8 mouse cellular contexts compared by ENCODE assay signal in genomic region chr12:82700840-82701239, GRCm38 (mm10).
A peak's percentile ranks its signal among the peaks of the same experiment; 100 is the strongest.
DNase-seq lines count a peak whose midpoint lies in the region; ATAC-seq and TF ChIP-seq lines count a peak whose summit lies in the region.

No protein-coding gene starts in this region.

- no peaks in the 10 kb centered on the region for H3K9me3 ChIP-seq in lung, postnatal 0 days (ENCODE audit: low read length)

- peak; percentile 13 for DNase-seq in cerebellum, adult 11 months
- DNase-seq in ovary, postnatal 36 days (ENCODE audit: low spot score) = peak; percentile 9
- DNase-seq in ovary, adult 18-20 months (ENCODE audit: low spot score) = no peak
- DNase-seq in cerebellum, adult 8-10 months = peak; percentile 19
- peak; percentile 61 for DNase-seq in kidney, adult 9 months
- peak; percentile 46 for DNase-seq in lung, postnatal 0 days (ENCODE audit: low spot score)
- no peak for DNase-seq in right cerebral cortex, postnatal 4 days

- no peak overlapping the region for H3K4me2 ChIP-seq in lung, postnatal 0 days (replicated peaks; ENCODE audit: low read depth, low read length)

- ATAC-seq in cerebellum, adult (ENCODE audit: insufficient number of reproducible peaks, low FRiP score, low TSS enrichment) = no peak
- ATAC-seq in lung, postnatal 0 days = no peak

- WGBS in lung, postnatal 0 days = 45% methylated on average over 5 of the region's 5 CpGs

- peaks cover 3% of the 10 kb centered on the region; the same call in 1 of the 2 replicates for H3K4me1 ChIP-seq in lung, postnatal 0 days (ENCODE audit: insufficient read depth, low read depth, low read length)

- no peak overlapping the region for H3K4me3 ChIP-seq in lung, postnatal 0 days (ENCODE audit: low read depth, low read length)

- H3K27me3 ChIP-seq in lung, postnatal 0 days (replicated peaks; ENCODE audit: insufficient read depth, low read length) = no peaks in the 10 kb centered on the region

- no peak overlapping the region for H3K27ac ChIP-seq in lung, postnatal 0 days (ENCODE audit: low read length)

- H3K36me3 ChIP-seq in lung, postnatal 0 days (ENCODE audit: insufficient read depth, low read length) = no peaks in the 10 kb centered on the region

- TF ChIP-seq CTCF in lung, postnatal 0 days (IDR thresholded peaks at IDR 0.05) = peak; percentile 75

- H3K9ac ChIP-seq in lung, postnatal 0 days (replicated peaks; ENCODE audit: low read depth) = no peak overlapping the region

- no peak for TF ChIP-seq EP300 in lung, postnatal 0 days (IDR thresholded peaks at IDR 0.05)

Comparison
In these comparisons a context has a peak if more than half of its experiments do, and no peak if none do; other contexts are left out.
1. DNase-seq: peak in cerebellum, adult 11 months (single experiment), ovary, postnatal 36 days (single experiment), cerebellum, adult 8-10 months (single experiment), kidney, adult 9 months (single experiment) and lung, postnatal 0 days (single experiment); none in ovary, adult 18-20 months (single experiment) and right cerebral cortex, postnatal 4 days (single experiment).